Mouse (Mus musculus) gastrocnemius, adult 8-10 months (tissue): ENCODE measurements around the gene Gm3424. TPM values are rescaled to one million over a fixed set of nuclear protein-coding genes. Genes with fewer than 3 reads are reported as not detected.
"Not testable (repeated sequence)": the region's sequence is repeated elsewhere in the genome, so short reads cannot be mapped to it uniquely, and the experiment has no call there.

ENCODE experiments used
- DNase-seq, 2 experiments: peaks; one replicate each; pipeline ENCODE4 v3.0.0; 2022; ENCODE audit warnings: low spot score in 2 of 2
- total RNA-seq, 4 experiments: library from RNA; stranded (reverse); gene quantifications; 2 replicates each; pipeline ENCODE4 v1.2.4; 2022

Gm3424 gene
- total RNA-seq, result not detected

GRCm38 (mm10) chr14:5830229-5830628 is at the start of gene Gm3424:
Gene Gm3424 (minus strand): TSS chr14:5830329.
- not testable (repeated sequence) for DNase-seq

GRCm38 (mm10) chr14:5879791-5880190 is 49.7 kb upstream of the Gm3424 start:
- not testable (repeated sequence) for DNase-seq

GRCm38 (mm10) chr14:5879136-5879535 is 49.0 kb upstream of the Gm3424 start:
- not testable (repeated sequence) for DNase-seq

- DNase-seq, result not testable (repeated sequence)
These were observed 25.8 kb upstream of the Gm3424 start for GRCm38 (mm10) chr14:5855911-5856310.

GRCm38 (mm10) chr14:5812699-5813356 is 17.3 kb downstream of the Gm3424 start:
- DNase-seq, result not testable (repeated sequence)

- not testable (repeated sequence) for DNase-seq
These were observed 22.2 kb downstream of the Gm3424 start, which contains the start of gene Gm3383 for GRCm38 (mm10) chr14:5807882-5808281. Gene Gm3383 (minus strand): TSS chr14:5807982.

Other genes with a start within 250 kb of the Gm3424 start
- not detected for gene Gm8265, start 197.3 kb downstream of the Gm3424 start, total RNA-seq
- gene Gm9603, start 142.9 kb downstream of the Gm3424 start, total RNA-seq, result not detected
- gene Gm3373, start 88.8 kb downstream of the Gm3424 start, total RNA-seq, result not detected
- under 1 TPM in 3 of 4 experiments, not detected in 1; 0.24 to 0.36 (median 0.29) TPM for gene Gm3383, start 22.3 kb downstream of the Gm3424 start, total RNA-seq
- gene Gm8237, start 50.1 kb upstream of the Gm3424 start, total RNA-seq, result not detected
- gene Gm3248, start 131.4 kb upstream of the Gm3424 start, total RNA-seq, result not detected
- gene Gm3453, start 148.8 kb upstream of the Gm3424 start, total RNA-seq, result not detected
- gene Gm6337, start 227.9 kb upstream of the Gm3424 start, total RNA-seq, result not detected